Mouse (Mus musculus) CH12.LX (cell line): ENCODE measurements at regions not wholly inside any gene's neighbourhood (a gene's known extent, or its start where the extent isn't known, plus 50 kb on each side); places are given as distances from the start of the nearest gene placed in this dataset.

Experiments
- DNase-seq: peaks from one replicate; pipeline ENCODE4 v3.0.0-alpha.2; 2013; ENCODE audit errors: extremely low read depth
- H3K27ac ChIP-seq: 2 replicates; pipeline ENCODE4 v1.5.1; 2012; ENCODE audit warnings: low read depth, mild to moderate bottlenecking, control low read depth, moderate library complexity; ENCODE audit not compliant: insufficient read depth
- H3K27me3 ChIP-seq: replicated peaks from 2 replicates; pipeline ENCODE3; 2012; ENCODE audit warnings: inconsistent platforms
- H3K36me3 ChIP-seq, 2 experiments: replicated peaks in 1 of 2; 2 replicates each; pipeline versions ENCODE3 to v1.6.1; 2012; ENCODE audit warnings: inconsistent platforms in 1 of 2, low read length in 1 of 2, mild to moderate bottlenecking in 1 of 2, mixed read lengths in 1 of 2, moderate library complexity in 1 of 2; ENCODE audit not compliant: control insufficient read depth in 1 of 2, insufficient read depth in 1 of 2
- H3K4me1 ChIP-seq, 2 experiments: 2 replicates each; pipeline ENCODE4 v1.6.1; 2012; ENCODE audit warnings: inconsistent platforms in 1 of 2, moderate library complexity in 1 of 2; ENCODE audit not compliant: insufficient read depth in 2 of 2, control insufficient read depth in 1 of 2
- H3K4me2 ChIP-seq: 2 replicates; pipeline ENCODE4 v1.6.1; 2012; ENCODE audit warnings: low read depth, mild to moderate bottlenecking, control low read depth; ENCODE audit not compliant: poor library complexity, insufficient read depth, severe bottlenecking
- H3K4me3 ChIP-seq, 3 experiments: fragments of 150-350 bp in 1 of 3; sonication (generic) in 1 of 3; replicated peaks in 1 of 3; 2 replicates each; pipeline versions ENCODE3 to v1.5.1; 2011 to 2012; ENCODE audit warnings: low read depth in 2 of 3, low read length in 2 of 3, mild to moderate bottlenecking in 2 of 3, moderate library complexity in 2 of 3, control low read depth in 1 of 3, improper control_type of control experiment in 1 of 3, inconsistent platforms in 1 of 3, mixed read lengths in 1 of 3; ENCODE audit not compliant: poor library complexity in 1 of 3
- H3K79me2 ChIP-seq: replicated peaks from 2 replicates; pipeline ENCODE4 v1.6.1; 2012; ENCODE audit warnings: mild to moderate bottlenecking, moderate library complexity; ENCODE audit not compliant: control insufficient read depth, poor library complexity, insufficient read depth, severe bottlenecking; ENCODE audit errors: extremely low read depth
- H3K9ac ChIP-seq: 2 replicates; pipeline ENCODE4 v1.6.1; 2012; ENCODE audit warnings: low read depth, mild to moderate bottlenecking, control low read depth, moderate library complexity; ENCODE audit not compliant: insufficient read depth
- H3K9me3 ChIP-seq: replicated peaks from 2 replicates; pipeline ENCODE3; 2012; ENCODE audit warnings: low read length, inconsistent platforms, mixed read lengths
- CHD2 ChIP-seq: IDR thresholded peaks from 2 replicates; pipeline ENCODE4 v1.6.1; 2011; ENCODE audit warnings: low read length, improper control_type of control experiment
- CTCF ChIP-seq, 2 experiments: IDR thresholded peaks in 1 of 2; conservative IDR thresholded peaks in 1 of 2; 2 replicates each; pipeline ENCODE4 v1.5.1; 2011 to 2012; ENCODE audit warnings: low read depth in 2 of 2, low read length in 2 of 2, improper control_type of control experiment in 1 of 2, inconsistent platforms in 1 of 2, mild to moderate bottlenecking in 1 of 2, moderate library complexity in 1 of 2
- ELF1 ChIP-seq: IDR thresholded peaks from 2 replicates; pipeline ENCODE4 v1.6.1; 2014; ENCODE audit warnings: low read depth, mild to moderate bottlenecking, inconsistent platforms, low read length, improper control_type of control experiment
- GABPA ChIP-seq: IDR thresholded peaks from 2 replicates; pipeline ENCODE4 v1.6.1; 2012; ENCODE audit warnings: low read depth, low read length, improper control_type of control experiment, inconsistent platforms; ENCODE audit not compliant: insufficient replicate concordance
- HCFC1 ChIP-seq: IDR thresholded peaks from 2 replicates; pipeline ENCODE4 v1.6.1; 2012; ENCODE audit warnings: low read depth, mild to moderate bottlenecking, inconsistent platforms, low read length, improper control_type of control experiment
- JUN ChIP-seq: IDR thresholded peaks from 2 replicates; pipeline ENCODE4 v1.6.1; 2011; ENCODE audit warnings: low read depth, mild to moderate bottlenecking, low read length, improper control_type of control experiment, moderate library complexity; ENCODE audit not compliant: insufficient read depth
- JUND ChIP-seq: conservative IDR thresholded peaks from 2 replicates; pipeline ENCODE4 v1.6.1; 2011; ENCODE audit warnings: low read depth, low read length, improper control_type of control experiment
- MAX ChIP-seq: IDR thresholded peaks from 2 replicates; pipeline ENCODE4 v1.6.1; 2011; ENCODE audit warnings: low read length, improper control_type of control experiment
- MYC ChIP-seq: IDR thresholded peaks from 2 replicates; pipeline ENCODE4 v1.6.1; 2011; ENCODE audit warnings: low read depth, mild to moderate bottlenecking, improper control_type of control experiment, low read length
- NELFE ChIP-seq: IDR thresholded peaks from 2 replicates; pipeline ENCODE4 v1.6.1; 2011; ENCODE audit warnings: low read depth, low read length, improper control_type of control experiment
- POLR2A ChIP-seq: IDR thresholded peaks from 2 replicates; pipeline ENCODE4 v1.6.1; 2011; ENCODE audit warnings: low read depth, mild to moderate bottlenecking, improper control_type of control experiment, low read length
- POLR2AphosphoS2 ChIP-seq: IDR thresholded peaks from 2 replicates; pipeline ENCODE4 v1.6.1; 2011; ENCODE audit warnings: low read depth, low read length, improper control_type of control experiment
- RAD21 ChIP-seq: IDR thresholded peaks from 2 replicates; pipeline ENCODE4 v1.6.1; 2011; ENCODE audit warnings: low read depth, mild to moderate bottlenecking, low read length, improper control_type of control experiment, moderate library complexity
- RCOR1 ChIP-seq: conservative IDR thresholded peaks from 2 replicates; pipeline ENCODE4 v1.6.1; 2012; ENCODE audit warnings: low read depth, mild to moderate bottlenecking, inconsistent platforms, low read length, improper control_type of control experiment
- SIN3A ChIP-seq: IDR thresholded peaks from 2 replicates; pipeline ENCODE4 v1.6.1; 2012; ENCODE audit warnings: low read length, improper control_type of control experiment, inconsistent platforms
- SMC3 ChIP-seq: IDR thresholded peaks from 2 replicates; pipeline ENCODE4 v1.6.1; 2011; ENCODE audit warnings: low read depth, low read length, improper control_type of control experiment
- TBP ChIP-seq: conservative IDR thresholded peaks from 2 replicates; pipeline ENCODE4 v1.6.1; 2011; ENCODE audit warnings: low read depth, low read length, improper control_type of control experiment
- TCF12 ChIP-seq: IDR thresholded peaks from 2 replicates; pipeline ENCODE4 v1.6.1; 2014; ENCODE audit warnings: low read depth, mild to moderate bottlenecking, inconsistent platforms, low read length, improper control_type of control experiment
- UBTF ChIP-seq: IDR thresholded peaks from 2 replicates; pipeline ENCODE4 v1.6.1; 2012; ENCODE audit warnings: low read depth, mild to moderate bottlenecking, inconsistent platforms, low read length, improper control_type of control experiment, moderate library complexity
- USF1 ChIP-seq: IDR thresholded peaks from 2 replicates; pipeline ENCODE4 v1.6.1; 2014; ENCODE audit warnings: low read depth, mild to moderate bottlenecking, inconsistent platforms, low read length, improper control_type of control experiment
- USF2 ChIP-seq: conservative IDR thresholded peaks from 2 replicates; pipeline ENCODE4 v1.6.1; 2011; ENCODE audit warnings: low read depth, low read length, improper control_type of control experiment
- ZC3H11A ChIP-seq: IDR thresholded peaks from 2 replicates; pipeline ENCODE4 v1.6.1; 2012; ENCODE audit warnings: low read depth, mild to moderate bottlenecking, inconsistent platforms, low read length, improper control_type of control experiment
- ZMIZ1 ChIP-seq: IDR thresholded peaks from 2 replicates; pipeline ENCODE4 v1.6.1; 2012; ENCODE audit warnings: low read depth, mild to moderate bottlenecking, inconsistent platforms, low read length, improper control_type of control experiment
- dilution Hi-C: fragments of 300-500 bp; cut with MboI; formaldehyde crosslinking; loops from 2 replicates; pipeline ENCODE4 v1.14.3; 2020; ENCODE audit warnings: low sequenced_read_pairs; ENCODE audit not compliant: extremely low pct_unique_long_range_greater_than_20kb, extremely low pct_ligation_motif_present
- in situ Hi-C: fragments of 300-500 bp; cut with MboI; formaldehyde crosslinking; loops from 3 replicates; pipeline ENCODE4 v1.14.3; 2019; ENCODE audit warnings: low sequenced_read_pairs, low pct_ligation_motif_present, low pct_unique_long_range_greater_than_20kb, mixed read lengths

- in situ Hi-C loops (no loop called here), dilution Hi-C loops (no loop called here)
- Histone ChIP-seq H3K4me1 (no peaks in the 10 kb centered on the region), H3K9ac (no peak overlapping the region), H3K4me3 (no peak overlapping the region), H3K27ac (no peak overlapping the region), H3K79me2 (no peaks in the 10 kb centered on the region), H3K27me3 (no peaks in the 10 kb centered on the region), H3K4me2 (no peak overlapping the region), H3K36me3 (no peaks in the 10 kb centered on the region), H3K9me3 (peaks cover 26% of the 10 kb centered on the region)
- DNase-seq, result no peak
- TF ChIP-seq TCF12 (no peak), ZMIZ1 (no peak), MAX (no peak), ELF1 (no peak), MYC (no peak), JUND (no peak), USF1 (no peak), SMC3 (no peak), NELFE (no peak), POLR2A (no peak), POLR2AphosphoS2 (no peak), CHD2 (no peak), RAD21 (no peak), TBP (no peak), JUN (no peak), ZC3H11A (no peak), HCFC1 (no peak)
Measured at GRCm38 (mm10) chr17:82277728-82278127, 539.6 kb upstream of the Slc8a1 start.

- no peak overlapping the region for H3K9ac ChIP-seq
Measured at GRCm38 (mm10) chr17:82273946-82274345, 535.8 kb upstream of the Slc8a1 start.

More at GRCm38 (mm10) chr17:82273946-82274345, 535.8 kb upstream of the Slc8a1 start:
- DNase-seq, result no peak
- H3K4me1 ChIP-seq, result no peaks in the 10 kb centered on the region
- peaks cover 30% of the 10 kb centered on the region for H3K9me3 ChIP-seq
- dilution Hi-C loops, result no loop called here
- no peaks in the 10 kb centered on the region for H3K36me3 ChIP-seq
- TF ChIP-seq SIN3A (no peak), MAX (no peak), RCOR1 (no peak), TBP (no peak), UBTF (no peak), CTCF (conservative IDR thresholded peaks at IDR 0.05 in 1 of 2, IDR thresholded peaks at IDR 0.05 in 1 of 2; ENCODE audit: low read depth in 2 of 2, low read length in 2 of 2) (no peak), GABPA (no peak), POLR2A (no peak), HCFC1 (no peak), NELFE (no peak), ELF1 (no peak), USF2 (no peak), CHD2 (no peak), RAD21 (no peak)
- H3K4me3 ChIP-seq, result no peak overlapping the region
- H3K79me2 ChIP-seq, result no peaks in the 10 kb centered on the region
- no peak overlapping the region for H3K4me2 ChIP-seq
- no peak overlapping the region for H3K27ac ChIP-seq
- no peaks in the 10 kb centered on the region for H3K27me3 ChIP-seq
- in situ Hi-C loops, result no loop called here
